Mouse (Mus musculus): ENCODE data around the gene Depdc1b. TPM values are rescaled to one million over a fixed set of nuclear protein-coding genes. Genes with fewer than 3 reads are reported as not detected.

Gene Depdc1b
- polyA plus RNA-seq, 1 experiment from 2014 or later, result 10.3 TPM

- H3K9ac ChIP-seq (replicated peaks; ENCODE audit: low read depth, low read length), result no peak overlapping the region
- peaks cover 4% of the 10 kb centered on the region; the same call in 1 of the 2 replicates for H3K4me1 ChIP-seq (ENCODE audit: control insufficient read depth, insufficient read depth, low read length)
- H3K27ac ChIP-seq (ENCODE audit: low read length), result no peak overlapping the region
- no peak overlapping the region for H3K4me3 ChIP-seq (ENCODE audit: low read depth, low read length)
- H3K9me3 ChIP-seq (ENCODE audit: control insufficient read depth, low read depth, low read length), result no peaks in the 10 kb centered on the region
- no peaks in the 10 kb centered on the region for H3K27me3 ChIP-seq (ENCODE audit: control insufficient read depth, insufficient read depth, low read length)
- H3K36me3 ChIP-seq (ENCODE audit: control insufficient read depth, insufficient read depth, low read length), result no peaks in the 10 kb centered on the region
- WGBS, result 43% methylated on average over 11 of the region's 11 CpGs
- no peak; the same call in 1 of the 2 replicates for ATAC-seq (ENCODE audit: insufficient number of reproducible peaks, insufficient read depth, low FRiP score, low read depth)
- H3K4me2 ChIP-seq (replicated peaks; ENCODE audit: low read depth, low read length), result no peak overlapping the region
Observed at GRCm38 (mm10) chr13:108448348-108448931, 132.3 kb downstream of the Depdc1b start.

DNA sequence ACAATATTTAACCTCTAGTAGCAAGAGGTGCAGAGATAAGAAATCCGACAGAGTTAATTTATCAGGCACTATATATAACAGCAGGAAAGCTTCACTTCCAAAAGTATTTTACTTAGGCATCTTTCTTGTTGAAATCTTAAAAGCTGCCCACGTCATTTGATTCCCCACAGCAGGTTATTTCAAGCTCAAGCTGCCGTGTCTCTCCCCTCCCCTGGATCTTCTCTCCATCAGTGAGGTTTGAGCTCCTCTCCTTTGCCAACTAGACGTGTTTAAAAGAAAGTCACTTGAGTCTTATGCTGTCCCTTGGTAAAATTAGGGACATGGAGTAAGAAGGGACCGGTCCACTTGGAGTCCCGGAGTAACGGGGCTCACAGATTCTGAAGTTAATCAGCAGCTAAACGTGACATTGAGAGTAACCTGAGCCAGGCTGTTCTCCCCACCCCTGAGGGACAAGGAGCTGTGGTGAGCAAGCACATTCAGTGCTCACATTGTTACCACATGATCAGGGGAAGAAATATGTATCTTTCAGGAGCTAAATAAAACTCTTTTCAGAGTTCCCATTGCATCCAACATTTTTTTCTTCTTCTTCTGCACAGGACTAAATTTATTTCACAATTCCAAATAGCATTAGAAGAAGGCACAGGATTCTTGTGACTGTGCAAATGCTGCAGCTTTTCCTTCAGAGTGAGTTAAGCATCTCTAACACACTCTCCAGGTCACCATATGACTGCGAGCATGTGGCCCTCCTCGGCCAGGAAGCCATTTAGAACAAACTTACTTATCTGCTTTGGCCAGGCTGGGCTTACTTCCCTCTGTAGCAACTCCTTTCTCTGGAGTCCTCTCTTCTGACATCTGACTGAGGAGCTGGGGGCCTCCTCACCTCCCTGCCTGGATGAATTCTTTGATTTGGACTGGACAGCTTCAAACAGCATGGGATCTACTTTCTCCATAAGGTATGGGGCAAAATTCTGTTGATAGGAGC, 133.3 kb downstream of the Depdc1b start, which contains the start of gene Pde4d:
Gene Pde4d (plus strand): TSS at position 833 of the 982 bp plus-strand sequence.
- Histone ChIP-seq H3K27me3 (ENCODE audit: control insufficient read depth, insufficient read depth, low read length) (no peaks in the 10 kb centered on the region), H3K4me3 (ENCODE audit: low read depth, low read length) (no peak within 1 kb of the TSS), H3K36me3 (ENCODE audit: control insufficient read depth, insufficient read depth, low read length) (no peaks in the 10 kb centered on the region), H3K9ac (replicated peaks; ENCODE audit: low read depth, low read length) (no peak within 1 kb of the TSS), H3K27ac (ENCODE audit: low read length) (no peak within 1 kb of the TSS), H3K9me3 (ENCODE audit: control insufficient read depth, low read depth, low read length) (no peaks in the 10 kb centered on the region), H3K4me1 (ENCODE audit: control insufficient read depth, insufficient read depth, low read length) (peaks cover 4% of the 10 kb centered on the region; the same call in 1 of the 2 replicates), H3K4me2 (replicated peaks; ENCODE audit: low read depth, low read length) (0 out of 2 replicates have a peak within 1 kb of the TSS, but pooled peaks have one; percentile 6)
- WGBS, result 17% methylated on average over 10 of the region's 10 CpGs
- ATAC-seq (ENCODE audit: insufficient number of reproducible peaks, insufficient read depth, low FRiP score, low read depth), result no peak

DNA sequence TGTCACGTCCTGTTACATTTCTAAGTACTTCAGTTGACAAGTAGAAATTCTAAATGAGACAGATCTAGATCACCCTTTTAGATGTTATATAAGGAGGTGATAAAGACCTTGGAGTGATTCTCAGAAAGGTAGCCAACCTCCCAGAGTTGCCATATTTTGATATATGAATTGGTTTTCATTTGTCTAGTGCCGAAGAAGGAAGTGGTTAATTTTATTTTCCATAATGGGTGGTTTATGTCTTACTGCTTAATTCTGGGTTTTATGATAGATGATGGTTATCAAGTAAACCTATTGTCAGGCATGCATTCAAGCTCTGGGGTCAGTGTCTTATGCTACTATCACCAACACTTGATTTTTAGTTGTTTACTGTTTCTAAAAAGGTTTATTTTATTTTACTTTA, 135.0 kb downstream of the Depdc1b start:
- Histone ChIP-seq H3K4me1 (ENCODE audit: control insufficient read depth, insufficient read depth, low read length) (peaks cover 4% of the 10 kb centered on the region; the same call in 1 of the 2 replicates), H3K9me3 (ENCODE audit: control insufficient read depth, low read depth, low read length) (no peaks in the 10 kb centered on the region), H3K27ac (ENCODE audit: low read length) (no peak overlapping the region), H3K27me3 (ENCODE audit: control insufficient read depth, insufficient read depth, low read length) (no peaks in the 10 kb centered on the region), H3K4me3 (ENCODE audit: low read depth, low read length) (no peak overlapping the region), H3K36me3 (ENCODE audit: control insufficient read depth, insufficient read depth, low read length) (no peaks in the 10 kb centered on the region), H3K9ac (replicated peaks; ENCODE audit: low read depth, low read length) (no peak overlapping the region), H3K4me2 (replicated peaks; ENCODE audit: low read depth, low read length) (no peak overlapping the region)
- WGBS, result 77% methylated on average over 2 of the region's 2 CpGs
- ATAC-seq (ENCODE audit: insufficient number of reproducible peaks, insufficient read depth, low FRiP score, low read depth), result no peak

DNA sequence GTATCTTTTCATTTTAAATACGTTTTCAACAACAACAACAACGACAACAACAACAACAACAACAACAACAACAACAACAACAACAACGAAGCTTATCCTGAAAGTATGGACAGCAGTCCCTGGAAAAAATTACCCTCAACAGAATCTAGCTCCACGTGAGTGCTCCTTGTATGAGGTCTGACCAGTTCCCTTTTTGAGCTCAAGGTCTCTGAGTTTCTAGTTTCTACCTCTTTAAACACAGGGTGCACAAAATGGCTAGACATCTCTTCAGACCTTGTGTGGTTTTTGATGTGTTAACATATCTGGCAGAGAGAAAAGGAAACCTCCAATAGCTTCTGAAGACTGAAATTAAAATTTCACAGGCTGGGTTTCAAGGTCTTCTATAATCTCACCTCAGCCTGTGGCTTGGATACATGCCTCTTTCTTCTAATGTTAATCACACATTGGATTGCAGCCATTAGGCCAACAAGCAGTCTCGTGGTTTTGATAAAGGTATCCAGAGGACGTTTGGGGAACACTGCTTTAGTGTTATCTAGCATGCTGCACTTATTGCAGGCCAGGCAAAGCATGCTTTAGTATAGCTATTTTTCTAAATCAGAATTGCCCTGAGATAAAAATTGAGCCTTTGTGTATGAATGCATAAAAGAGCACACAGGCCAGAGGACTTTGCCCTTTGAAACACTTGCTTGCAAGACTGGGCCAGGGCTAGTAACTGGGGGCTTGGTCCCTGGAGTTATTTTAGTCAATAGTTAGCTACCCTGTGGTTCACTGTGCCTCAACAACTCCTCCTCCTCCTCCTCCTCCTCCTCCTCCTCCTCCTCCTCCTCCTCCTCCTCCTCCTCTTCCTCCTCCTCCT, 137.2 kb downstream of the Depdc1b start:
- no peak overlapping the region for H3K4me2 ChIP-seq (replicated peaks; ENCODE audit: low read depth, low read length)
- H3K9me3 ChIP-seq (ENCODE audit: control insufficient read depth, low read depth, low read length), result no peaks in the 10 kb centered on the region
- H3K4me1 ChIP-seq (ENCODE audit: control insufficient read depth, insufficient read depth, low read length), result peaks cover 4% of the 10 kb centered on the region; the same call in 1 of the 2 replicates
- H3K36me3 ChIP-seq (ENCODE audit: control insufficient read depth, insufficient read depth, low read length), result no peaks in the 10 kb centered on the region
- ATAC-seq (ENCODE audit: insufficient number of reproducible peaks, insufficient read depth, low FRiP score, low read depth), result peak; percentile 77
- H3K27me3 ChIP-seq (ENCODE audit: control insufficient read depth, insufficient read depth, low read length), result no peaks in the 10 kb centered on the region
- no peak overlapping the region for H3K27ac ChIP-seq (ENCODE audit: low read length)
- no peak overlapping the region for H3K4me3 ChIP-seq (ENCODE audit: low read depth, low read length)
- WGBS, result 69% methylated on average over 6 of the region's 6 CpGs
- no peak overlapping the region for H3K9ac ChIP-seq (replicated peaks; ENCODE audit: low read depth, low read length)

Other genes with a start within 250 kb of the Depdc1b start
- 70.5 and 80.7 TPM in 2 replicates for gene Ndufaf2, start 157.7 kb upstream of the Depdc1b start, polyA plus RNA-seq (2014; fragmentation: Nextera tagmentation; extraction: Ambion mirVana)
- 18.2 and 19.4 TPM in 2 replicates for gene Ercc8, start 157.6 kb upstream of the Depdc1b start, polyA plus RNA-seq (2014; fragmentation: Nextera tagmentation; extraction: Ambion mirVana)
- gene Elovl7, start 101.9 kb upstream of the Depdc1b start, polyA plus RNA-seq (2014; fragmentation: Nextera tagmentation; extraction: Ambion mirVana), result 24.6 and 26.5 TPM in 2 replicates
- gene Pde4d, start 133.6 kb downstream of the Depdc1b start, polyA plus RNA-seq (2014; fragmentation: Nextera tagmentation; extraction: Ambion mirVana), result 28.3 and 29.3 TPM in 2 replicates

Data from stomach, embryonic 14.5 days (tissue).